Mouse (Mus musculus) limb, embryonic 12.5 days (tissue): ENCODE results near the gene Robo2. TPM values are rescaled to one million over a fixed set of nuclear protein-coding genes. Genes with fewer than 3 reads are reported as not detected.
"Not testable (repeated sequence)": the region's sequence is repeated elsewhere in the genome, so short reads cannot be mapped to it uniquely, and the experiment has no call there.

Source experiments
- ATAC-seq: fragments of 200-750 bp; cut with Nextera tagmentation; 2 replicates; pipeline ENCODE4 v1.8.0; 2017; ENCODE audit warnings: low read depth, moderate TSS enrichment; ENCODE audit not compliant: insufficient number of reproducible peaks, insufficient read depth, low FRiP score, low TSS enrichment
- H3K27ac ChIP-seq: fragments of 300-500 bp; sonication (generic); 2 replicates; pipeline ENCODE4 v1.5.1; 2016; ENCODE audit warnings: mild to moderate bottlenecking, moderate library complexity
- H3K27me3 ChIP-seq: fragments of 300-500 bp; sonication (generic); 2 replicates; pipeline ENCODE4 v1.6.1; 2016; ENCODE audit warnings: mild to moderate bottlenecking, moderate library complexity
- H3K36me3 ChIP-seq: fragments of 300-500 bp; sonication (generic); 2 replicates; pipeline ENCODE4 v1.6.1; 2016; ENCODE audit warnings: mild to moderate bottlenecking, moderate library complexity
- H3K4me1 ChIP-seq: fragments of 300-500 bp; sonication (generic); replicated peaks from 2 replicates; pipeline ENCODE4 v1.6.1; 2016
- H3K4me2 ChIP-seq: fragments of 300-500 bp; sonication (generic); 2 replicates; pipeline ENCODE4 v1.6.1; 2016; ENCODE audit warnings: mild to moderate bottlenecking, moderate library complexity
- H3K4me3 ChIP-seq: fragments of 300-500 bp; sonication (generic); replicated peaks from 2 replicates; pipeline ENCODE4 v1.5.1; 2016; ENCODE audit warnings: mild to moderate bottlenecking
- H3K9ac ChIP-seq: fragments of 300-500 bp; sonication (generic); replicated peaks from 2 replicates; pipeline ENCODE4 v1.6.1; 2016; ENCODE audit warnings: mild to moderate bottlenecking, moderate library complexity
- H3K9me3 ChIP-seq: fragments of 300-500 bp; sonication (generic); 2 replicates; pipeline ENCODE4 v1.6.1; 2016; ENCODE audit warnings: mild to moderate bottlenecking, moderate library complexity
- WGBS: fragments of 180-500 bp; shearing (Covaris S2); methylation state at CpG from one replicate; pipeline ENCODE4 v1.1.7; 2016; 5-methylcytosine and 5-hydroxymethylcytosine counted together
- polyA plus RNA-seq: library from polyadenylated mRNA; unstranded; fragments of >200 nt; fragmentation: Nextera tagmentation; extraction: Ambion mirVana; gene quantifications from 2 replicates; pipeline ENCODE4 v1.2.1, GENCODE M21; 2016

Gene Robo2
- polyA plus RNA-seq, 1 experiment from 2014 or later = 102 TPM

DNA sequence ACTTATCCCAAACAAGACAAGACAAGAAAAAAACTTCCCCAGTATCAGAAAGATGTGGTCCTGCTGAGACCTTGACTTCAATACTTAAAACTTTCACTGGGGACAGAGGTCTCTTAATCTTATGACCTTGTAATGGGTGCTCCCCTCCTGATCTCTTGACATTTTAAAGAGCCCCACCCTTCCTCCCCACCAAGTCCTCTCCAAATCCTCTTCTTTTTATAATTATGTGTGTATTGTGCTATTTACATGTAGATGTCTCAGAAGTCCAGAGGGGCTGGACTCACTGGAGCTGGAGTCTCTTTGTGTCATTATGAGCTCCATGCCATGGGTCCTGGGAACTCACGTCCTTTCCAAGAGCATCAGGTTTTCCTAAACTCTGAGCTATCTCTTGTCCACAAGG, 275.4 kb downstream of the Robo2 start:
- H3K9me3 ChIP-seq = no peaks in the 10 kb centered on the region
- no peak for ATAC-seq

DNA sequence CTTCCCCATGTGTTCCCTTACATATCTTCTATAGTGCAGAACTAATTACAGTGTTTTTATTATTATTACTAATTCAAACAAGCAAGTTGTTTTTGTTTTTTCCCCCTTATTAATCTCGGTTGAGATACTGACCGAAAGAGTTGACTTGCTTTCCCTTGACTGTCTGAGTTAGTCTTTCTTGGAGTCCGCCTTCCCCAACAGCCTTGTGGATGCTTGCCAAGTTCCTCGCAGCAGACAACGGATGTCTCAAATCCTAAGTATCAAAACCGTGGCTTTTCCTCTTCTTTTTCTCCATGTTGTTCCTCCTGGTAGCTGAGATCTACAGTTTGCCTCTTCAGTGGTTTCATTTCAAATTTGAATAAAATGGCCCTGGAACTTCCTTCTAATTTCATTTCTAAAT, 278.8 kb downstream of the Robo2 start:
- peaks cover 10% of the 10 kb centered on the region for H3K4me1 ChIP-seq
- H3K36me3 ChIP-seq = no peaks in the 10 kb centered on the region; the same call in 1 of the 2 replicates
- no peaks in the 10 kb centered on the region for H3K27me3 ChIP-seq
- H3K9me3 ChIP-seq = no peaks in the 10 kb centered on the region
- 89% methylated on average over 6 of the region's 6 CpGs for WGBS
- no peak for ATAC-seq
- no peak overlapping the region for H3K27ac ChIP-seq
- H3K9ac ChIP-seq = no peak overlapping the region
- H3K4me2 ChIP-seq = no peak overlapping the region
- H3K4me3 ChIP-seq = no peak overlapping the region

More for the DNA sequence above, 275.4 kb downstream of the Robo2 start:
- no peak overlapping the region for H3K27ac ChIP-seq
- no peaks in the 10 kb centered on the region for H3K36me3 ChIP-seq
- no peaks in the 10 kb centered on the region for H3K27me3 ChIP-seq
- no peak overlapping the region for H3K4me3 ChIP-seq
- WGBS = 97% methylated on average over 1 of the region's 1 CpGs
- H3K9ac ChIP-seq = no peak overlapping the region
- H3K4me1 ChIP-seq = peaks cover 10% of the 10 kb centered on the region
- no peak overlapping the region for H3K4me2 ChIP-seq

GRCm38 (mm10) chr16:74131370-74131769, 280.3 kb downstream of the Robo2 start:
- Histone ChIP-seq H3K27ac (no peak overlapping the region), H3K27me3 (no peaks in the 10 kb centered on the region)

GRCm38 (mm10) chr16:74128443-74128983, 283.1 kb downstream of the Robo2 start:
- H3K27ac ChIP-seq = no peak overlapping the region
- H3K4me3 ChIP-seq = no peak overlapping the region
- no peak for ATAC-seq
- no peaks in the 10 kb centered on the region; the same call in 1 of the 2 replicates for H3K36me3 ChIP-seq
- no peak overlapping the region for H3K4me2 ChIP-seq
- H3K9me3 ChIP-seq = no peaks in the 10 kb centered on the region
- H3K4me1 ChIP-seq = no peaks in the 10 kb centered on the region
- WGBS = 85% methylated on average over 5 of the region's 5 CpGs
- H3K27me3 ChIP-seq = no peaks in the 10 kb centered on the region
- no peak overlapping the region for H3K9ac ChIP-seq

More at GRCm38 (mm10) chr16:74131370-74131769, 280.3 kb downstream of the Robo2 start:
- H3K36me3 ChIP-seq = no peaks in the 10 kb centered on the region; the same call in 1 of the 2 replicates
- ATAC-seq = no peak
- peaks cover 10% of the 10 kb centered on the region for H3K4me1 ChIP-seq
- no peak overlapping the region for H3K4me3 ChIP-seq
- no peak overlapping the region for H3K9ac ChIP-seq
- H3K9me3 ChIP-seq = no peaks in the 10 kb centered on the region
- 94% methylated on average over 5 of the region's 5 CpGs for WGBS
- H3K4me2 ChIP-seq = no peak overlapping the region

DNA sequence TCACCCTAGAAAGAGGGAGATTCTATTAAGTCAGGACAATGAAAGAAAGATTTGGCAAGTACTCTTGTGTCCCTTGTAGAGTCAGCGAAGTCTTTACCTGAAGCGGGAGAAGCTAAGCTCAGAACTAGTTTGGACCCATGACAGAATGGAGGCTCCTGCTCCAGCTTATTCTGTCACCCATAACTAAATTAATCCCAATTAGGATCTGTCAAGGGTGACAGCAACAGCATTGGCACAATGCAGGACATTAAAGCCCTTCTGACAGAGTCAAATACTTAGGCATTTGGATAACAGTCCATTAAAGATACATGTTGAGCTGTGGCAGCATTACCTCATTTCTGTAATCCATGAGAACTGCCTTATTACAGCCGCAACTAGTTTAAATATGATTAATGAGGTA, 298.5 kb downstream of the Robo2 start:
- H3K27ac ChIP-seq = no peak overlapping the region
- no peaks in the 10 kb centered on the region for H3K4me1 ChIP-seq
- H3K36me3 ChIP-seq = no peaks in the 10 kb centered on the region
- no peaks in the 10 kb centered on the region for H3K27me3 ChIP-seq
- WGBS = 82% methylated on average over 3 of the region's 3 CpGs
- no peak overlapping the region for H3K4me3 ChIP-seq
- no peak overlapping the region for H3K4me2 ChIP-seq
- H3K9me3 ChIP-seq = no peaks in the 10 kb centered on the region
- no peak for ATAC-seq
- no peak overlapping the region for H3K9ac ChIP-seq

GRCm38 (mm10) chr16:74111101-74111500, 300.5 kb downstream of the Robo2 start:
- Histone ChIP-seq H3K4me3 (no peak overlapping the region), H3K4me2 (no peak overlapping the region), H3K4me1 (no peaks in the 10 kb centered on the region), H3K9ac (no peak overlapping the region), H3K27me3 (no peaks in the 10 kb centered on the region), H3K27ac (no peak overlapping the region), H3K36me3 (no peaks in the 10 kb centered on the region), H3K9me3 (no peaks in the 10 kb centered on the region)
- 75% methylated on average over 4 of the region's 4 CpGs for WGBS
- ATAC-seq = no peak

GRCm38 (mm10) chr16:74104449-74104848, 307.2 kb downstream of the Robo2 start:
- peaks cover 11% of the 10 kb centered on the region for H3K9me3 ChIP-seq
- not testable (repeated sequence) for H3K4me2 ChIP-seq, H3K9ac ChIP-seq, ATAC-seq, H3K4me1 ChIP-seq, H3K4me3 ChIP-seq, H3K27ac ChIP-seq, H3K27me3 ChIP-seq
- peaks cover 11% of the 10 kb centered on the region for H3K36me3 ChIP-seq
- 73% methylated on average over 8 of the region's 8 CpGs for WGBS

- Histone ChIP-seq H3K4me1 (peaks cover 20% of the 10 kb centered on the region), H3K36me3 (no peaks in the 10 kb centered on the region), H3K9me3 (no peaks in the 10 kb centered on the region), H3K9ac (no peak overlapping the region), H3K4me3 (0 out of 2 replicates have a peak overlapping the region, but pooled peaks have one; percentile 0), H3K27me3 (no peaks in the 10 kb centered on the region), H3K27ac (peak overlapping the region; percentile 92), H3K4me2 (peak overlapping the region; percentile 37)
- ATAC-seq = peak; percentile 87
- WGBS = 10% methylated on average over 7 of the region's 7 CpGs
Measured at GRCm38 (mm10) chr16:74092997-74093801, 318.4 kb downstream of the Robo2 start.

- Histone ChIP-seq H3K4me3 (no peak overlapping the region), H3K36me3 (no peaks in the 10 kb centered on the region), H3K4me2 (no peak overlapping the region), H3K9ac (no peak overlapping the region), H3K27ac (no peak overlapping the region), H3K27me3 (no peaks in the 10 kb centered on the region), H3K9me3 (no peaks in the 10 kb centered on the region), H3K4me1 (peaks cover 18% of the 10 kb centered on the region)
- WGBS = 76% methylated on average over 1 of the region's 1 CpGs
- ATAC-seq = no peak
Measured at GRCm38 (mm10) chr16:74089951-74090350, 321.7 kb downstream of the Robo2 start.

DNA sequence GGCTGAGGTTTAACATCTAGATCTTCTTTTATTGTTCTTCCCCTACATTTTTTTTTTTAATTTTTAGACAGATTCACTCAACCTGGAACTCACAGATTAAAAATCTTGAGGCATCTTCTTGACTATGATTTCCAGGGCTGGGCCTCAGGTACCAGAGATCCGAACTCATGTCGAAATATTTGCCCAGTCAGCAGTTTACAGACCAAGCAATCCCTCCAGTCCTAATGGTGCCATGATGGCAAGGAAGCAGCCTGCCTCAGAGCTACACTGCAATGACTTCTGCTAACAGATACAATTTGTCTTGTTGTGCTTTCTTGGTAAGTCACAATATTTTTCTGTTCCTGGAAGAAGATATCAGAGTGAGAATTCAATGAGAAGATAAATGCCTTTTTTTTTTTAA, 327.4 kb downstream of the Robo2 start:
- H3K36me3 ChIP-seq = no peaks in the 10 kb centered on the region
- no peaks in the 10 kb centered on the region; the same call in 1 of the 2 replicates for H3K4me1 ChIP-seq
- no peak overlapping the region for H3K4me3 ChIP-seq
- H3K4me2 ChIP-seq = no peak overlapping the region
- H3K27ac ChIP-seq = no peak overlapping the region
- H3K9me3 ChIP-seq = no peaks in the 10 kb centered on the region
- H3K9ac ChIP-seq = no peak overlapping the region
- H3K27me3 ChIP-seq = no peaks in the 10 kb centered on the region
- 95% methylated on average over 2 of the region's 2 CpGs for WGBS
- ATAC-seq = no peak

- Histone ChIP-seq H3K4me3 (no peak overlapping the region), H3K4me2 (no peak overlapping the region), H3K9me3 (no peaks in the 10 kb centered on the region), H3K27me3 (no peaks in the 10 kb centered on the region), H3K36me3 (no peaks in the 10 kb centered on the region), H3K4me1 (peaks cover 16% of the 10 kb centered on the region), H3K27ac (no peak overlapping the region), H3K9ac (no peak overlapping the region)
- 95% methylated on average over 5 of the region's 5 CpGs for WGBS
- no peak for ATAC-seq
Measured at GRCm38 (mm10) chr16:74072671-74073070, 339.0 kb downstream of the Robo2 start.
